Mouse (Mus musculus) ES-Bruce4 (cell line): ENCODE measurements at regions not wholly inside any gene's neighbourhood (a gene's known extent, or its start where the extent isn't known, plus 50 kb on each side); places are given as distances from the start of the nearest gene placed in this dataset.

Source experiments
- CTCF ChIP-seq: IDR thresholded peaks from one replicate; pipeline ENCODE4 v1.8.1; 2011; ENCODE audit warnings: low read depth, low read length
- EP300 ChIP-seq: IDR thresholded peaks from 2 replicates; pipeline ENCODE4 v1.6.1; 2011; ENCODE audit warnings: low read depth, low read length; ENCODE audit not compliant: insufficient read depth
- POLR2A ChIP-seq: IDR thresholded peaks from one replicate; pipeline ENCODE4 v1.8.1; 2011; ENCODE audit warnings: low read length; ENCODE audit not compliant: insufficient read depth

GRCm38 (mm10) chr2:133182920-133183319, 237.2 kb upstream of the Fermt1 start:
- TF ChIP-seq POLR2A (no peak), CTCF (no peak), EP300 (no peak)
